Mouse (Mus musculus) kidney, embryonic 16.5 days (tissue): ENCODE measurements at regions not wholly inside any gene's neighbourhood (a gene's known extent, or its start where the extent isn't known, plus 50 kb on each side); places are given as distances from the start of the nearest gene placed in this dataset.

Experiments used
- ATAC-seq: fragments of 200-750 bp; cut with Nextera tagmentation; 2 replicates; pipeline ENCODE4 v1.8.0; 2017; ENCODE audit warnings: moderate TSS enrichment; ENCODE audit not compliant: low FRiP score, low TSS enrichment
- H3K27ac ChIP-seq: fragments of 300-500 bp; sonication (generic); 2 replicates; pipeline ENCODE4 v1.5.1; 2014; ENCODE audit warnings: low read length
- H3K27me3 ChIP-seq: fragments of 300-500 bp; sonication (generic); 2 replicates; pipeline ENCODE4 v1.6.1; 2014; ENCODE audit warnings: low read length, control low read depth, mixed read lengths; ENCODE audit not compliant: insufficient read depth
- H3K36me3 ChIP-seq: fragments of 300-500 bp; sonication (generic); 2 replicates; pipeline ENCODE4 v1.6.1; 2014; ENCODE audit warnings: low read length, control low read depth, mixed read lengths; ENCODE audit not compliant: insufficient read depth
- H3K4me1 ChIP-seq: fragments of 300-500 bp; sonication (generic); 2 replicates; pipeline ENCODE4 v1.6.1; 2014; ENCODE audit warnings: low read length, control low read depth, mixed read lengths; ENCODE audit not compliant: insufficient read depth
- H3K4me2 ChIP-seq: fragments of 300-500 bp; sonication (generic); replicated peaks from 2 replicates; pipeline ENCODE4 v1.6.1; 2014; ENCODE audit warnings: low read depth, low read length
- H3K4me3 ChIP-seq: fragments of 300-500 bp; sonication (generic); 2 replicates; pipeline ENCODE4 v1.5.1; 2014; ENCODE audit warnings: mild to moderate bottlenecking, low read length
- H3K9ac ChIP-seq: fragments of 300-500 bp; sonication (generic); replicated peaks from 2 replicates; pipeline ENCODE4 v1.6.1; 2014; ENCODE audit warnings: low read length
- H3K9me3 ChIP-seq: fragments of 300-500 bp; sonication (generic); 2 replicates; pipeline ENCODE4 v1.6.1; 2016; ENCODE audit warnings: low read length, control low read depth
- WGBS: fragments of 180-500 bp; shearing (Covaris S2); extraction: QIAGEN DNeasy Blood & Tissue Kit; methylation state at CpG from one replicate; pipeline ENCODE4 v1.1.7; 2014; 5-methylcytosine and 5-hydroxymethylcytosine counted together

- H3K9me3 ChIP-seq: no peaks in the 10 kb centered on the region
- no peaks in the 10 kb centered on the region for H3K4me1 ChIP-seq
- no peak overlapping the region for H3K4me3 ChIP-seq
- H3K9ac ChIP-seq: no peak overlapping the region
- H3K36me3 ChIP-seq: no peaks in the 10 kb centered on the region
- H3K27ac ChIP-seq: no peak overlapping the region
- ATAC-seq: no peak
- no peaks in the 10 kb centered on the region for H3K27me3 ChIP-seq
- no peak overlapping the region for H3K4me2 ChIP-seq
Observed at GRCm38 (mm10) chr6:103335683-103336082, 174.7 kb upstream of the Chl1 start.

DNA sequence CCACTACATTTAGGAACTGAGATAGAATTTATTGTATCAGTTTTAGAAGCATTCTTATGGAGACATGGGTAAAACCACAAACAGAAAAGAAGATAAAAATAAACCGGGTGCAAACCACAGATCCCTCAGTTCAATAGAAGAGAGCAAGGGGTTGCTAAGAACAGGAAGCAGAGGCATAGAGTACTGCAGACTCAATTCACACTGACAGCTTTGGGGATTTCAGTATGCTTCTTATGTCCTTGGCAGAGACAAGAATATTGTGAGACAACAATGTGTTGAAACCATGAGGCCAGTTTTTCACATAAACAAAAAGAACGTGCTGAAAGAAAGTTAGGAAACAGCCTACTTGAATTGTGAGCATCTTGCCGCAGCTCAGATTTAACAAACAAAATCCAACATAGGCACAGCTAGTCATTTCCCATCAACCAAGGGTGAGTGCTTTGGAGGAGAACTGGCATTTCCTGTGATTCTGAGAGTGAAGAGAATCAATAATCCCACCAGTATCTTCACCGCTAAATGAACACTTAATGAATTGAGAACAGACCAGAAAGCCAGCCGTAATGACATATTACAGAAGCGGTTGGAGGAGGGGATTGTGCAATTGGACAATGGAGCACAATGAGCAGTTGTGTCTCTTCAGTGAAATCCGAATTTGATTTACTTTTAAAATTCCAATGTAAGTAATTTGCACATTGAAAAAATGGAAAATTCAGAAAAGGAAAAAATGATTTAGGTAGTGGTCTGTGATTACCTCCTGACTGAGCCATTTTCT, 170.2 kb upstream of the Chl1 start:
- ATAC-seq: no peak
- 76% methylated on average over 7 of the region's 7 CpGs for WGBS
- H3K4me3 ChIP-seq: no peak overlapping the region

GRCm38 (mm10) chr6:103343515-103343914, 166.9 kb upstream of the Chl1 start:
- Histone ChIP-seq H3K36me3 (no peaks in the 10 kb centered on the region), H3K4me3 (no peak overlapping the region), H3K9me3 (no peaks in the 10 kb centered on the region), H3K27ac (no peak overlapping the region), H3K4me2 (no peak overlapping the region), H3K4me1 (no peaks in the 10 kb centered on the region), H3K27me3 (no peaks in the 10 kb centered on the region), H3K9ac (no peak overlapping the region)
- WGBS: 72% methylated on average over 5 of the region's 5 CpGs
- ATAC-seq: no peak

More for the DNA sequence above, 170.2 kb upstream of the Chl1 start:
- H3K27me3 ChIP-seq: no peaks in the 10 kb centered on the region
- no peak overlapping the region for H3K9ac ChIP-seq
- H3K4me2 ChIP-seq: no peak overlapping the region
- no peaks in the 10 kb centered on the region for H3K4me1 ChIP-seq
- H3K27ac ChIP-seq: no peak overlapping the region
- no peaks in the 10 kb centered on the region for H3K36me3 ChIP-seq
- H3K9me3 ChIP-seq: no peaks in the 10 kb centered on the region

- Histone ChIP-seq H3K9ac (no peak overlapping the region), H3K27ac (no peak overlapping the region), H3K27me3 (no peaks in the 10 kb centered on the region), H3K4me3 (no peak overlapping the region), H3K4me1 (no peaks in the 10 kb centered on the region), H3K36me3 (no peaks in the 10 kb centered on the region), H3K9me3 (no peaks in the 10 kb centered on the region), H3K4me2 (no peak overlapping the region)
- ATAC-seq: no peak
- WGBS: 38% methylated on average over 2 of the region's 2 CpGs
Observed at GRCm38 (mm10) chr6:103344413-103344812, 166.0 kb upstream of the Chl1 start.

DNA sequence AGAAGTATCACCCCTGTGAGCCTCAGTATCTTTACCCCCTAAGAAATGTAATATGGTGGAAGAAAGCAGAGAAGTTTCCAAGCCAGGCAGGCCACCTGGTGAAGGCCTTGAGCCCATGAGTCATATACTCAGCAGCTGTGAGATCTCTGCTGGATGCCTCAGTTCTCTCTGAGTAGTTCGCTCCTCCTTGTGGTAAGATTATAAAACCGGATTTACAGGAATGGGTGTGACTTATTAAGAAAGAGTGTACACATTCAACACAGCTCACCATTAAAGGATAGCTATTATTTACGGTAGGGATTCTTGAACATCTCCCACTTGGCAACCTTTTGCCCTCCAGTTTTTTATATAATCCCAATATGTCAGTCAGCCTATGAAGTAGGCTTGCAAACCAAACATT, 165.2 kb upstream of the Chl1 start:
- ATAC-seq: no peak
- 71% methylated on average over 3 of the region's 3 CpGs for WGBS

GRCm38 (mm10) chr6:103352405-103353124, 157.8 kb upstream of the Chl1 start:
- Histone ChIP-seq H3K4me3 (no peak overlapping the region), H3K36me3 (no peaks in the 10 kb centered on the region), H3K4me2 (no peak overlapping the region), H3K4me1 (no peaks in the 10 kb centered on the region), H3K9ac (no peak overlapping the region), H3K9me3 (no peaks in the 10 kb centered on the region), H3K27ac (no peak overlapping the region), H3K27me3 (no peaks in the 10 kb centered on the region)
- WGBS: 80% methylated on average over 3 of the region's 3 CpGs
- ATAC-seq: no peak

More for the DNA sequence above, 165.2 kb upstream of the Chl1 start:
- Histone ChIP-seq H3K4me3 (no peak overlapping the region), H3K27me3 (no peaks in the 10 kb centered on the region), H3K27ac (no peak overlapping the region), H3K4me1 (no peaks in the 10 kb centered on the region), H3K36me3 (no peaks in the 10 kb centered on the region), H3K9me3 (no peaks in the 10 kb centered on the region), H3K9ac (no peak overlapping the region), H3K4me2 (no peak overlapping the region)

GRCm38 (mm10) chr6:103353346-103353745, 157.0 kb upstream of the Chl1 start:
- no peak for ATAC-seq
- Histone ChIP-seq H3K4me1 (no peaks in the 10 kb centered on the region), H3K4me3 (no peak overlapping the region), H3K36me3 (no peaks in the 10 kb centered on the region), H3K9ac (no peak overlapping the region), H3K9me3 (no peaks in the 10 kb centered on the region), H3K27ac (no peak overlapping the region), H3K4me2 (no peak overlapping the region), H3K27me3 (no peaks in the 10 kb centered on the region)
- WGBS: 66% methylated on average over 1 of the region's 1 CpGs

DNA sequence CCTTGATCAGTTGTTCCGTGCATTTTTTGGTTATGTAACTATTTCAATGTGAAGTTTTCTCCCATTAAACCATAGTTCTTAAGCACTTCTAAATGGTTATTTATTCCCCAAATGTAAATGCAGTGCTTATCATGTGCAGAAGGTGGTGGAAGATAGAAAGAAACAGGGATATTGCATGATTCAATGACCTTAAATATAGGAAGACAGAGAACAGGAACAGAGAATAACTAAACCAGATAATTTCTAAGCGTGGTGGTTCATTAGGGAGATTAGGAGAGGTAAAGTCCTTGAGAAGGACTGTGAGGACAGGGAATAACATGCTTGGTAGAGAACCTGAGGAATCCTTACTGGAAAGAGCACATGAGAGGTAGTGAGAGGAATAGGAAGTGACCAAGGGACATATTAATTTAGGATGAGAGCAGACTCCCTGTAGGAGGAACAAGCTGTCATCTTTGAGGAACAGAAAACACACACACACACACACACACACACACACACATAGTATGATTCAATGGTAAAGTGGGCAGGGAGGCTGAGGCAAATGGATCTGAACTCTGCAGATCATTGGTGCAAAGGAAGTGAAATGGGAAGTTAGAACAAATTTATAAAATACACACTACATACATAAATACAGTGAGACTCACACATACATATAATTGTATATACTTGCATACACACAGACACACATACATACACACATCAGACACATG, 143.4 kb upstream of the Chl1 start:
- no peak for ATAC-seq
- Histone ChIP-seq H3K4me2 (no peak overlapping the region), H3K27me3 (no peaks in the 10 kb centered on the region), H3K9me3 (no peaks in the 10 kb centered on the region), H3K36me3 (no peaks in the 10 kb centered on the region), H3K27ac (no peak overlapping the region), H3K4me3 (no peak overlapping the region), H3K4me1 (no peaks in the 10 kb centered on the region), H3K9ac (no peak overlapping the region)
- WGBS: 86% methylated on average over 2 of the region's 2 CpGs

- Histone ChIP-seq H3K9me3 (no peaks in the 10 kb centered on the region), H3K36me3 (no peaks in the 10 kb centered on the region), H3K27me3 (no peaks in the 10 kb centered on the region), H3K4me2 (no peak overlapping the region), H3K4me1 (no peaks in the 10 kb centered on the region), H3K4me3 (no peak overlapping the region), H3K9ac (no peak overlapping the region), H3K27ac (no peak overlapping the region)
- ATAC-seq: no peak
- WGBS: 76% methylated on average over 7 of the region's 7 CpGs
Observed at GRCm38 (mm10) chr6:103374956-103375355, 135.4 kb upstream of the Chl1 start.

GRCm38 (mm10) chr6:103377277-103377676, 133.1 kb upstream of the Chl1 start:
- no peak for ATAC-seq
- WGBS: 84% methylated on average over 1 of the region's 1 CpGs

More at GRCm38 (mm10) chr6:103377277-103377676, 133.1 kb upstream of the Chl1 start:
- Histone ChIP-seq H3K4me2 (no peak overlapping the region), H3K9me3 (no peaks in the 10 kb centered on the region), H3K27ac (no peak overlapping the region), H3K36me3 (no peaks in the 10 kb centered on the region), H3K4me1 (no peaks in the 10 kb centered on the region), H3K9ac (no peak overlapping the region), H3K4me3 (no peak overlapping the region), H3K27me3 (no peaks in the 10 kb centered on the region)
